Mouse (Mus musculus) embryonic fibroblast, embryonic 13.5 days (primary cell): ENCODE results near the gene Serpinf2. TPM values are rescaled to one million over a fixed set of nuclear protein-coding genes. Genes with fewer than 3 reads are reported as not detected.

Experiments used
- H3K27ac ChIP-seq: 2 replicates; pipeline ENCODE4 v1.5.1; 2012; ENCODE audit warnings: low read length, control low read depth, inconsistent platforms; ENCODE audit not compliant: insufficient read depth
- H3K4me1 ChIP-seq: 2 replicates; pipeline ENCODE4 v1.6.1; 2011; ENCODE audit warnings: low read length; ENCODE audit not compliant: control insufficient read depth, insufficient read depth
- H3K4me3 ChIP-seq: 2 replicates; pipeline ENCODE4 v1.5.1; 2011; ENCODE audit warnings: mild to moderate bottlenecking, control low read depth, low read length; ENCODE audit not compliant: insufficient read depth
- CTCF ChIP-seq: IDR thresholded peaks from 2 replicates; pipeline ENCODE4 v1.5.1; 2011; ENCODE audit warnings: mild to moderate bottlenecking, control low read depth, low read length, moderate library complexity, borderline replicate concordance; ENCODE audit not compliant: insufficient read depth
- POLR2A ChIP-seq: IDR thresholded peaks from 2 replicates; pipeline ENCODE4 v1.6.1; 2011; ENCODE audit warnings: low read depth, mild to moderate bottlenecking, control low read depth, low read length, moderate library complexity
- polyA plus RNA-seq: library from polyadenylated mRNA; stranded (reverse); fragments of >200 nt; gene quantifications from 2 replicates; pipeline ENCODE4 v1.2.4, GENCODE M21; 2011; ENCODE audit warnings: low read depth; ENCODE audit not compliant: missing spikeins, insufficient read length

Serpinf2 gene
- polyA plus RNA-seq, 1 experiment = not detected

DNA sequence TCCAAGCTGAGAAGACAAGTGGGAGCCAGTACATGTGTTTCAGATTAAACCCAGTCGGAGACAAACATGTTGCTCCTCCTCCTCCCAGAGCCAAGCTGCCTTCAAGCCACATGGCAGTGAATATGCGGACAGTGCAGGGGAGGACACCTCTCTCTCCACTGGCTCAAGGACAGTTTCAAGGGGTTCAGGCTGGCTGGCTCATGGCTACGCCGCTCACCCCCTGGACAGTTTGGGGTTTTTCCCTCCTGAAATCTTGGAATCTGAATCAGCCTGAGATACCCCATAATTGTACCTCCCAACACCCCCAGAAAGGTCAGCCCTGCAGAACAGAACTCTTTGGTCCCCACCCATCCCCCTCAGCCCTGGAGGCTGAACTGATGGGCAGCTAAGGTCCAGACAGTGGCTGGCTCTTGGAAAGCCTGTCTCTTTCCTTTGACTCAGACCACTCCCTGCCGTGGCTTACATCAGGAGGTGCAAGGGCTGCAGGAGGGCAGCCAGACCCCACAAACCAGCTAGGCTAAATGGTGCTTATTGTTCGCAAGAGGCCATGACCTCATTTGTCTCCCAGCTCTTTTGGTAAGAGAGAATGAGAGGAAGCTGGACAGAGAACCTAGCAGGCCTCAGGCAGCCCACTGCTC lies 17.9 kb downstream of the Serpinf2 start:
- H3K4me3 ChIP-seq = peak overlapping the region; percentile 69
- 0 out of 2 replicates have a peak, but pooled peaks cover 4% of the 10 kb centered on the region for H3K4me1 ChIP-seq
- TF ChIP-seq CTCF = no peak
- TF ChIP-seq POLR2A = peak; percentile 91
- H3K27ac ChIP-seq = peak overlapping the region; percentile 85

DNA sequence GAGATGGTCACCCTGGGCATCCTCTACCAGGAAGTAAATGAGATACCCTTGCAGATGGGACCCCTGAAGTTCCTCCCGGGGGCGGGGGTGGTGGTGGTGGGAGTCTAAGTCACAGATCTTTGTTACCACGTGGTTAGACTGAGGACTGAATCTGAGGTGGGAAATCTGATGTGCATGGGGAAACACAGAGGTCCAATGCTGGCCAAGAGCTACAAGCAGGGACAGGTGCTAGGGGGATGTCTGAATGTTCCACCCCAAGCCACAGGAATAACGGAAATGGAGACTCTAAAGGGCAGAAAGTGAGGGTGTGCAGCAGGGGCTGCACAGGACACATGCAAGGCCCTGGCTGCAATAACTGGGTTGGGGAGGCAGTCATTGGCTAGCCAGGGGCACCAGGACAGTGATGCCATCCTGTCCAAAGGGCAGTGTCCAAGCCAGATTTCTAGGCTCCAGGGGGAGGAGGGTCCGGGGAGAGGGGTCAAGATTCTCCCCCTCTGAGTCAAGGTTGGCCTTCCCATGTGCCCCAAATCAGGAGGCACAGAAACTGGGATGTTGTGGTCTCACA lies 18.5 kb downstream of the Serpinf2 start:
- Histone ChIP-seq H3K4me3 (peak overlapping the region; percentile 69), H3K27ac (peak overlapping the region; percentile 85), H3K4me1 (0 out of 2 replicates have a peak, but pooled peaks cover 4% of the 10 kb centered on the region)
- TF ChIP-seq CTCF (no peak), POLR2A (no peak)

DNA sequence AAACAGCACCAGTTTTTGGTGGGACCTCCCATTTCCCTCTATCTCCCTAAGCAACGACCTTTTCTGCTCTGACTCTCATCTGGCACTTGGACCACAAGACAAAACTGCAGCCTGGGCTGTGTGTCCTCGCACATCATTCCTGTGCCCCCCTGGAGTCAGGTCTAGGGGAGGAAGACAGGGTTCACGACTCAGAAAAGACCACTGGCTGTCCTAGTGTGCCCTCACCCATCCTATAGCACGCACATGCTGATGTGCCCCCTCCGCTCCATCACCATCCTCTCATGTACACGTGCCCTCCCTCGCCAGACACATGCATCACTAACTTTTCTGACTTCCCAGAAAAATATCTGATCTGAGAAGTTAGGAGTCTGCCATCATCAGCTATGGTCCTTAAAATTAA lies 19.4 kb downstream of the Serpinf2 start:
- TF ChIP-seq CTCF = no peak
- no peak for TF ChIP-seq POLR2A
- H3K27ac ChIP-seq = no peak overlapping the region
- no peak overlapping the region for H3K4me3 ChIP-seq
- 0 out of 2 replicates have a peak, but pooled peaks cover 4% of the 10 kb centered on the region for H3K4me1 ChIP-seq

DNA sequence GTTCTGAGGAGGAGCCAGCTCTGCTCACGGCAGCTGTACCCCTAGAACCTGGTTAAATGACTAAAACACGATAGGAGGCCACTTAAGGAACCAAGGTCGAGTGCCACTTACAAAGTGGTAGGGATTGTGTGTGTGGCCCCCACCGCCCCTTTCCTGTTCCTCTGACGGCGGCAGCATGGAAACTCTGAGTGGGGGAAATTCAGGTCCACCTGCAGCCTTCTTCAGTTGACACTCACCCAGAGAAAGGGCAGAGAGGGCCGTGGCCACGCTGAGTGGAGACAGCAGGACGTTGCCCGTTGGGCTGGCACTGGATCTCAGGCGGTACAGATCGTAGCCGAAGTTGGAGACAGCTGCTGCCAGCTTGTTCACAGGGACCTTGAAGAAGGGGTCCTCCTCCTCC lies 23.4 kb downstream of the Serpinf2 start:
- Histone ChIP-seq H3K4me3 (no peak overlapping the region), H3K27ac (no peak overlapping the region), H3K4me1 (0 out of 2 replicates have a peak, but pooled peaks cover 4% of the 10 kb centered on the region)
- TF ChIP-seq POLR2A (no peak), CTCF (no peak)

DNA sequence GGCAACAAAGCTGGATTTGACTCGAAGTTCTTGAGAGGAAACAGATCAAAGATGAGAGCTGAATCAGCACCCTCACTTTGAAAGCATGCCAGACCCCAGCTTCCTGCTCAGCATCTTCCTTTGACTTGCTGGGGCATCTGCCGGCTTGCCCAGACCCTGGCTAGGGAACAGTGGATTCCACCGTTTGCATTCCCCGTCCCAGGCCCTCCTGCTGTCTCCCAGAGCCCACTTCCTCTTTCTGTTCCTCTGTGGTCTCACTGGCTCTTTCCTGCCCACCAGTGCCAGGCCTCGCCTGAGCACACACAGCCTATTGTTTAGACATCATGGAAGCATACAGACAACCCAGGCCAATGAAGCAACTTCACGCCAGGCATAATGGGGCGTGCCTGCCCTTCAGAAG lies 24.3 kb downstream of the Serpinf2 start:
- H3K27ac ChIP-seq = no peak overlapping the region
- H3K4me1 ChIP-seq = 0 out of 2 replicates have a peak, but pooled peaks cover 2% of the 10 kb centered on the region
- TF ChIP-seq CTCF = no peak
- no peak for TF ChIP-seq POLR2A
- no peak overlapping the region for H3K4me3 ChIP-seq

DNA sequence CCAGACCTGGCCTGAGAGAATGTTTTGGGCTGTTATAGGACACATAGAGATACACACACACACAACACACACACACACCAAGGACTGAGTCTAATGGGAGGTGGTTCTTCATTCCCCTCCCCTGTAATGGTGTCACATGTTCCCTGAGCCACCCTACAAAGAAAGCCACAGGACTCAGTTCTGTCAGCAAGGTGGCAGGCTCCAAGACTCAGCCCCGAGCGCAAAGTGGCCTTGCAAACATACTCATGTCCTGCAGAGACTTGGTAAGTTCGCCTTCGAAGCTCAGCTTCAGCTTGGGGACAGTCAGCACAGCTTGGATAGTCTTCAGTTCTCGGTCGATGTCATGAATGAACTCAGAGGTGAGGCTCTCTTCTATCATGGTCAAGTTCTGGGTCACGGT lies 28.8 kb downstream of the Serpinf2 start:
- H3K4me3 ChIP-seq = no peak overlapping the region
- H3K27ac ChIP-seq = no peak overlapping the region
- TF ChIP-seq POLR2A = no peak
- no peak for TF ChIP-seq CTCF
- peaks cover 3% of the 10 kb centered on the region; the same call in 1 of the 2 replicates for H3K4me1 ChIP-seq

DNA sequence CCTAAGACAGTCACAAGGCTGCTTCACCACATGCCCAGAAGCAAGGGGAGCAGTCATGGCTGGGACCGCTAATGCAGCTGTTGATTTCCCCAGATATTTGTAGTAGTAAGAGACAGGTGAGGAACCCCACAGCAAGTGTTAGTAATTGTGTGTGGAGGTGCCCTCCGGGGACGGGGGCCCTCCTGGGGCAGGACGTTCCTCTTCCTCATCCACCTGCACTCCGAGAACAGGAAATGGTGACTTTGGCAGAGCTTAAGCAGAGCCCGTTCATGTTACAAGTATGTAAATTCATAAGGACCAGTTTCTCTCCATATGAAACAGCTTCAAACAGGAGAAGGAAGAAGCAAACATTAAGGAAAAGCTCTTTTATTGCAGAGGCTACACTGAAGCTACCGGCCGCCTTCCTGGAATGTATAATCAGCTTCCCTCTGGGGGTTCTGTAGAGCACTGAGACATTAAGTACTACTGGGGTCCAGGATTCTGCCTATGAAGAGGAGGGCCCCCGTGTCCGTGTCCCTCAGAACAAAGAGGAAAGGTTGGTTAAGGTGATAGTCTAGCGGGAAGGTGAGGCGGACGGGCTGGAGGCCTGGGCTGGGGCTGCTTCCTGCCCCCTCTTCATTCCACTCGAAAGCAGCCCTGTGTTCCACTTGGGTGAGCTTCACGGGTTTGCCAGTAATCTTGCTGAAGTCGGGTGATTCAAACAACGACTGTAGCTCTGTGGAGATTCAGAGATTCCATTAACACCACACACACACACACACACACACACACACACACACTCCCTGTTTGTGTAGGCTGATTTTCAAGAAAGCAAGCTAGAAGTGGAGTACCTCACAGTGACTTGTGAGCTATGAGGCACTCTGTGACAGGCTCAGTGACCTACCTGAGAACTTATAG lies 29.5 kb downstream of the Serpinf2 start:
- Histone ChIP-seq H3K4me1 (peaks cover 4% of the 10 kb centered on the region; the same call in 1 of the 2 replicates), H3K4me3 (no peak overlapping the region), H3K27ac (no peak overlapping the region)
- TF ChIP-seq CTCF = no peak
- no peak for TF ChIP-seq POLR2A

DNA sequence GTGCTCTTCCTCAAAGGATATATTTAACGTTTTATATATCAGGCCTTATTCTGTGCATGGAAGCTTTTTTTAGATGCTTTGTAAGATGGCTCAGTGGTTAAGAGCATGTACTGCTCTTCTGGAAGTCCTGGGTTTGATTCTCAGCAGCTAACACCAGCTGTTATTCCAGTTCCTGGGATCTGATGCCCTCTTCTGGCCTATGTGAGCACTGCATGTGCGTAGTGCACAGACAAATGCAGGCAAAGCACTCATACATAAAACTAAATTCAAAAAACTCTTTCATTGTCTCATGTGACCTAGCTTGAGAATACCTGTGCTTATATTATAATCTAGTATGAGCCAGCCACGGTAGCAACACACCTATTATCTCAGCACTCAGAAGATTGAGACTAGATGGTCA lies 32.5 kb downstream of the Serpinf2 start:
- Histone ChIP-seq H3K4me3 (no peak overlapping the region), H3K4me1 (peaks cover 16% of the 10 kb centered on the region), H3K27ac (no peak overlapping the region)
- TF ChIP-seq CTCF = peak; percentile 47; the same call in 1 of the 2 replicates
- TF ChIP-seq POLR2A = no peak

DNA sequence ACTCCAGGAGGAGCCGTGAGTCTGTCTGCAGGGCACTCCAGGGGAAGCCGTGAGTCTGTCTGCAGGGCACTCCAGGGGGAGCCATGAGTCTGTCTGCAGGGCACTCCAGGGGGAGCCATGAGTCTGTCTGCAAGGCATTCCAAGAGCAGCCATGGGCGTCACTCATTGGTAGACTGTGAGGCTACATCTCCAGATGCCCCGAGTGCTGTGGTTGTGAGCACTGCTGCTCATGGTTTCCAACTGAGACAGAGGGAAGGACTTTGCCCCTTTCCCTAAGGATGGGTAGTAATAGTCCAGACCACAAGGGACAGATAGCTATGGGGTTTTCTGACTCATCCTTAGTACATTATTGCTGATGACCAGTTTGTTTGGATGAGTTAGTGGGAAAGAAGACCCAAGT lies 33.3 kb downstream of the Serpinf2 start:
- H3K4me1 ChIP-seq = peaks cover 16% of the 10 kb centered on the region
- no peak overlapping the region for H3K4me3 ChIP-seq
- no peak for TF ChIP-seq POLR2A
- no peak for TF ChIP-seq CTCF
- H3K27ac ChIP-seq = no peak overlapping the region
